Mouse (Mus musculus) CD4-positive, CD25-positive, alpha-beta regulatory T cell, adult 9 weeks (primary cell): ENCODE measurements around the gene Tmem121b. TPM values are rescaled to one million over a fixed set of nuclear protein-coding genes. Genes with fewer than 3 reads are reported as not detected.

Experiments used
- polyA plus RNA-seq: library from polyadenylated mRNA; unstranded; fragments of 100-300 nt; shearing (Covaris generic); gene quantifications from one replicate; pipeline ENCODE4 v1.2.1, GENCODE M21; 2017

Gene Tmem121b
- polyA plus RNA-seq, result 0.55 TPM

GRCm38 (mm10) chr6:120493374-120494181, at the start of gene Tmem121b:
Gene Tmem121b, minus strand, starts transcription at chr6:120493807.

GRCm38 (mm10) chr6:120531020-120531965, 37.7 kb upstream of the Tmem121b start, which contains the start of gene Hdhd5:
Gene Hdhd5, minus strand, starts transcription at chr6:120531319.

GRCm38 (mm10) chr6:120463086-120463871, 30.3 kb downstream of the Tmem121b start, which contains the start of gene Il17ra:
Gene Il17ra, plus strand, starts transcription at chr6:120463247.

Other genes with a start within 250 kb of the Tmem121b start
- not detected for gene D330020A13Rik, start 199.4 kb downstream of the Tmem121b start, polyA plus RNA-seq
- not detected for gene B4galnt3, start 199.2 kb downstream of the Tmem121b start, polyA plus RNA-seq
- gene Kdm5a, start 129.7 kb downstream of the Tmem121b start, polyA plus RNA-seq, result 136 TPM
- gene Ccdc77, start 129.4 kb downstream of the Tmem121b start, polyA plus RNA-seq, result 11.0 TPM
- 28.4 TPM for gene Il17ra, start 30.6 kb downstream of the Tmem121b start, polyA plus RNA-seq
- gene Hdhd5, start 37.5 kb upstream of the Tmem121b start, polyA plus RNA-seq, result 65.8 TPM
- gene Cecr2, start 172.6 kb upstream of the Tmem121b start, polyA plus RNA-seq, result 0.24 TPM